In genomic region chr6:112245639-112246038, GRCm38 (mm10) we compare ENCODE assay signal across 9 mouse cellular contexts. TPM values are rescaled to one million over a fixed set of nuclear protein-coding genes. Genes with fewer than 3 reads are reported as not detected.
DNase-seq lines count a peak whose midpoint lies in the region; ATAC-seq and TF ChIP-seq lines count a peak whose summit lies in the region.
"Had no signal": no experiment of that assay in that cellular context is flagged by ENCODE, and none has a peak within 500 bp of the region (broad histone marks: within the 10 kb centered on the region; RNA-seq: fewer than 3 reads in every experiment).

No protein-coding gene starts in this region.

- peak; percentile 66 for TF ChIP-seq EP300 in lung, postnatal 0 days (IDR thresholded peaks at IDR 0.05)

- peak; percentile 75 for ATAC-seq in limb, embryonic 13.5 days (ENCODE audit: low FRiP score, low read depth)
- ATAC-seq in lung, postnatal 0 days = peak; percentile 94

- no peaks in the 10 kb centered on the region for H3K9me3 ChIP-seq in limb, embryonic 13.5 days
- no peaks in the 10 kb centered on the region for H3K9me3 ChIP-seq in limb, embryonic 10.5 days (replicated peaks)
- H3K9me3 ChIP-seq in lung, postnatal 0 days (ENCODE audit: low read length) = no peaks in the 10 kb centered on the region

- no peak for DNase-seq in limb, embryonic 10.5 days (ENCODE audit: low spot score)
- DNase-seq in adrenal gland, postnatal 4 days (ENCODE audit: low spot score in 2 of 2) = peak; percentile 30 to 66
- DNase-seq in heart, adult 18-20 months = peak; percentile 75 to 83
- DNase-seq in kidney, adult 2 months = peak; percentile 80
- peak; percentile 85 for DNase-seq in lung, postnatal 0 days (ENCODE audit: low spot score)
- peak; percentile 8 to 38 for DNase-seq in urinary bladder, postnatal 36 days (ENCODE audit: low spot score in 2 of 2)
- no peak for DNase-seq in natural killer cell, adult 2 months (ENCODE audit: low spot score in 2 of 2)

- H3K4me2 ChIP-seq in limb, embryonic 13.5 days (replicated peaks) = no peak overlapping the region
- H3K4me2 ChIP-seq in lung, postnatal 0 days (replicated peaks; ENCODE audit: low read depth, low read length) = no peak overlapping the region

- peaks cover 9% of the 10 kb centered on the region for H3K4me1 ChIP-seq in limb, embryonic 13.5 days
- H3K4me1 ChIP-seq in limb, embryonic 10.5 days = no peaks in the 10 kb centered on the region
- H3K4me1 ChIP-seq in kidney, adult 2 months (ENCODE audit: control insufficient read depth, insufficient read depth, low read length) = no peaks in the 10 kb centered on the region
- peaks cover 8% of the 10 kb centered on the region; the same call in 1 of the 2 replicates for H3K4me1 ChIP-seq in lung, postnatal 0 days (ENCODE audit: insufficient read depth, low read depth, low read length)

- H3K4me3 ChIP-seq in limb, embryonic 13.5 days = no peak overlapping the region
- no peak overlapping the region for H3K4me3 ChIP-seq in limb, embryonic 10.5 days
- H3K4me3 ChIP-seq in kidney, adult 2 months (ENCODE audit: insufficient read depth, low read depth, low read length) = no peak overlapping the region
- no peak overlapping the region for H3K4me3 ChIP-seq in lung, postnatal 0 days (ENCODE audit: low read depth, low read length)

- no peak for TF ChIP-seq CTCF in kidney, adult 2 months (conservative IDR thresholded peaks at IDR 0.05; ENCODE audit: insufficient read depth, insufficient read length, low read depth, low read length)
- TF ChIP-seq CTCF in lung, postnatal 0 days (IDR thresholded peaks at IDR 0.05) = no peak

- H3K9ac ChIP-seq in limb, embryonic 13.5 days = no peak overlapping the region
- H3K9ac ChIP-seq in lung, postnatal 0 days (replicated peaks; ENCODE audit: low read depth) = no peak overlapping the region

- no peak for TF ChIP-seq POLR2A in kidney, adult 2 months (IDR thresholded peaks at IDR 0.05; ENCODE audit: low read depth, low read length)

- WGBS in limb, embryonic 13.5 days = 57% methylated on average over 4 of the region's 4 CpGs
- WGBS in limb, embryonic 10.5 days = 84% methylated on average over 4 of the region's 4 CpGs
- WGBS in kidney, adult 2 months = 27% methylated on average over 4 of the region's 4 CpGs
- 11% methylated on average over 4 of the region's 4 CpGs for WGBS in lung, postnatal 0 days

- no peaks in the 10 kb centered on the region for H3K27me3 ChIP-seq in limb, embryonic 13.5 days
- no peaks in the 10 kb centered on the region for H3K27me3 ChIP-seq in limb, embryonic 10.5 days (ENCODE audit: low read depth, poor library complexity, severe bottlenecking)
- H3K27me3 ChIP-seq in kidney, adult 2 months (replicated peaks; ENCODE audit: control insufficient read depth, insufficient read depth, low read length) = no peaks in the 10 kb centered on the region
- no peaks in the 10 kb centered on the region for H3K27me3 ChIP-seq in lung, postnatal 0 days (replicated peaks; ENCODE audit: insufficient read depth, low read length)

- peak overlapping the region; percentile 63; the same call in 1 of the 2 replicates for H3K27ac ChIP-seq in limb, embryonic 13.5 days
- H3K27ac ChIP-seq in limb, embryonic 10.5 days = no peak overlapping the region
- no peak overlapping the region for H3K27ac ChIP-seq in kidney, adult 2 months (ENCODE audit: insufficient read depth, low read depth, low read length)
- H3K27ac ChIP-seq in lung, postnatal 0 days (ENCODE audit: low read length) = 0 out of 2 replicates have a peak overlapping the region, but pooled peaks have one; percentile 15

- H3K36me3 ChIP-seq in limb, embryonic 13.5 days = no peaks in the 10 kb centered on the region
- no peaks in the 10 kb centered on the region for H3K36me3 ChIP-seq in limb, embryonic 10.5 days
- H3K36me3 ChIP-seq in kidney, adult 2 months (ENCODE audit: control insufficient read depth, insufficient read depth, low read length) = no peaks in the 10 kb centered on the region
- H3K36me3 ChIP-seq in lung, postnatal 0 days (ENCODE audit: insufficient read depth, low read length) = no peaks in the 10 kb centered on the region
- H3K36me3 ChIP-seq: G1E had no signal

RNA-seq across cellular contexts. Expression of gene Lmcd1, which starts 27.9 kb away (rescaled TPM):
- 26.4 and 28.1 TPM in 2 replicates for polyA plus RNA-seq in limb, embryonic 13.5 days (2015; fragmentation: Nextera tagmentation; extraction: Ambion mirVana)
- polyA plus RNA-seq in limb, embryonic 10.5 days (2016; fragmentation: Nextera tagmentation; extraction: Ambion mirVana) = 5.0 and 6.0 TPM in 2 replicates
- 10 to 100 TPM; 12.1 to 15.9 TPM for total RNA-seq in adrenal gland, postnatal 4 days (2021)
- 10 to 100 TPM; 33.6 to 35.0 TPM for total RNA-seq in heart, adult 18-20 months (2021)
- 10.9 and 14.0 TPM in 2 replicates for polyA plus RNA-seq in kidney, adult 2 months (2012; rRNA removed)
- 64.9 and 69.3 TPM in 2 replicates for polyA plus RNA-seq in lung, postnatal 0 days (2015; fragmentation: Nextera tagmentation; extraction: Ambion mirVana)
- polyA plus RNA-seq: G1E had no signal

Comparison
In these comparisons a context has a peak if more than half of its experiments do, and no peak if none do; other contexts are left out.
1. H3K27ac ChIP-seq: peak in limb, embryonic 13.5 days (single experiment) and lung, postnatal 0 days (single experiment); none in limb, embryonic 10.5 days (single experiment) and kidney, adult 2 months (single experiment).
2. DNase-seq: peak in adrenal gland, postnatal 4 days (2 of 2), heart, adult 18-20 months (2 of 2), kidney, adult 2 months (single experiment), lung, postnatal 0 days (single experiment) and urinary bladder, postnatal 36 days (2 of 2); none in limb, embryonic 10.5 days (single experiment) and natural killer cell, adult 2 months (0 of 2).